Mouse (Mus musculus): ENCODE results near the gene Cdkn2d. TPM values are rescaled to one million over a fixed set of nuclear protein-coding genes. Genes with fewer than 3 reads are reported as not detected.

The Cdkn2d gene
- 94.6 and 96.1 TPM in 2 replicates for polyA plus RNA-seq (2016; fragmentation: Nextera tagmentation; extraction: Ambion mirVana)

GRCm38 (mm10) chr9:21291022-21291787 lies at the start of gene Cdkn2d:
Cdkn2d (minus strand) TSS chr9:21291407.
- H3K4me3 ChIP-seq = peak within 1 kb of the TSS; percentile 63
- peak within 1 kb of the TSS; percentile 73 for H3K9ac ChIP-seq
- H3K4me2 ChIP-seq (replicated peaks) = peak within 1 kb of the TSS; percentile 89
- no peaks in the 10 kb centered on the region for H3K9me3 ChIP-seq
- H3K27ac ChIP-seq = peak within 1 kb of the TSS; percentile 74
- peaks cover 32% of the 10 kb centered on the region for H3K4me1 ChIP-seq
- peak; percentile 96 for ATAC-seq (ENCODE audit: low FRiP score, low read depth)
- no peaks in the 10 kb centered on the region for H3K27me3 ChIP-seq (replicated peaks)
- no peaks in the 10 kb centered on the region; the same call in 1 of the 2 replicates for H3K36me3 ChIP-seq
- WGBS = under 1% methylated on average over 51 of the region's 51 CpGs

GRCm38 (mm10) chr9:21340411-21340810 lies 49.2 kb upstream of the Cdkn2d start:
- Histone ChIP-seq H3K4me1 (peaks cover 8% of the 10 kb centered on the region; the same call in 1 of the 2 replicates), H3K4me3 (no peak overlapping the region), H3K4me2 (replicated peaks) (no peak overlapping the region), H3K27ac (no peak overlapping the region), H3K27me3 (replicated peaks) (no peaks in the 10 kb centered on the region), H3K36me3 (peaks cover 29% of the 10 kb centered on the region), H3K9me3 (no peaks in the 10 kb centered on the region), H3K9ac (no peak overlapping the region)
- ATAC-seq (ENCODE audit: low FRiP score, low read depth) = no peak
- WGBS = 89% methylated on average over 4 of the region's 4 CpGs

DNA sequence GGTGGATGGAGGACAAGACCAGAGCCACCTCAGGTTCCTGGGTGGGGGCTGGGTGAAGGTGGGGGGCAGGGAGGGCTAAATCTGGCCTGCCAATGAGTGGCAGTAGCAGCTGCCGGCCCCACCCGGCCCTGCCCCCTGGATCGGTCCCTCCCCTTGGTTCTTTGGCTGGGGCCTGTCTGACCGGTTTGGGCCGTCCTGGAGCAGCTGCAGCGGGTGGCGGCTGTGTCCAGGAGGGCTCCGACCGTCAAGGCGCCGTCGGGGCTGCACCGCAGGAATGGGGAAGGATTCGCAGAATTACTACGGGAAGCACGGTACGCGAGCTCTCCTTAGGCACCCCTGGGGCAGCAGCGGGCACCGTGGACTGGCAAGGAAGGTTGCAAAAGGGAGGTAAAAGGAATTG lies 46.4 kb upstream of the Cdkn2d start:
- H3K27me3 ChIP-seq (replicated peaks) = no peaks in the 10 kb centered on the region
- H3K4me1 ChIP-seq = peaks cover 10% of the 10 kb centered on the region
- no peak overlapping the region for H3K27ac ChIP-seq
- H3K9ac ChIP-seq = no peak overlapping the region
- H3K36me3 ChIP-seq = peaks cover 18% of the 10 kb centered on the region
- no peak overlapping the region; the same call in 1 of the 2 replicates for H3K4me2 ChIP-seq (replicated peaks)
- 19% methylated on average over 20 of the region's 20 CpGs for WGBS
- H3K9me3 ChIP-seq = no peaks in the 10 kb centered on the region
- no peak overlapping the region for H3K4me3 ChIP-seq
- ATAC-seq (ENCODE audit: low FRiP score, low read depth) = no peak

DNA sequence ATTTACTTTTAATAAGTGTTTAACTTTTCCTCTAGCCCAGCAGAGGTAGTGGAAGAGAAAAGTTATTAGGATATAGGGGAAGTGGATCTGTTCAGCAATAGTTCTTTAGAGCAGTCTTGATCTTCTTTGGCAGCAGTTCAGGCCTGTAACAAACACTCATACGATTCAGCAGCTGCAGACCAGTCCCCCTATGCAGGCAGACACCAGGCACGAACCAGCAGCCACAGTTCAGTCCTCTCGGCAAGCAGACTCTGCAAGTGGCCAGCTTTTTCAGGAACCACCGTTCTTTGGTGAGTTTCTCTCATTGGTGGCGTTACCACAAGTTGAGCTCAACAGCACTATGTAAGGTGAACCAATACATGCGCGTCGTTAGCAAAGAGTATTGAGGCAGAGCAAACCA lies 45.3 kb upstream of the Cdkn2d start:
- H3K4me1 ChIP-seq = peaks cover 17% of the 10 kb centered on the region
- no peaks in the 10 kb centered on the region for H3K27me3 ChIP-seq (replicated peaks)
- peaks cover 8% of the 10 kb centered on the region; the same call in 1 of the 2 replicates for H3K36me3 ChIP-seq
- no peak overlapping the region for H3K27ac ChIP-seq
- no peak overlapping the region for H3K4me3 ChIP-seq
- no peak overlapping the region for H3K9ac ChIP-seq
- no peak overlapping the region for H3K4me2 ChIP-seq (replicated peaks)
- H3K9me3 ChIP-seq = no peaks in the 10 kb centered on the region
- no peak for ATAC-seq (ENCODE audit: low FRiP score, low read depth)
- 86% methylated on average over 8 of the region's 8 CpGs for WGBS

GRCm38 (mm10) chr9:21335391-21335790 lies 44.2 kb upstream of the Cdkn2d start:
- no peaks in the 10 kb centered on the region for H3K27me3 ChIP-seq (replicated peaks)
- WGBS = 81% methylated on average over 4 of the region's 4 CpGs
- H3K9me3 ChIP-seq = no peaks in the 10 kb centered on the region
- H3K27ac ChIP-seq = no peak overlapping the region
- peaks cover 17% of the 10 kb centered on the region for H3K4me1 ChIP-seq
- H3K36me3 ChIP-seq = 0 out of 2 replicates have a peak, but pooled peaks cover 4% of the 10 kb centered on the region
- no peak overlapping the region for H3K4me3 ChIP-seq
- ATAC-seq (ENCODE audit: low FRiP score, low read depth) = no peak
- no peak overlapping the region for H3K4me2 ChIP-seq (replicated peaks)
- H3K9ac ChIP-seq = no peak overlapping the region

DNA sequence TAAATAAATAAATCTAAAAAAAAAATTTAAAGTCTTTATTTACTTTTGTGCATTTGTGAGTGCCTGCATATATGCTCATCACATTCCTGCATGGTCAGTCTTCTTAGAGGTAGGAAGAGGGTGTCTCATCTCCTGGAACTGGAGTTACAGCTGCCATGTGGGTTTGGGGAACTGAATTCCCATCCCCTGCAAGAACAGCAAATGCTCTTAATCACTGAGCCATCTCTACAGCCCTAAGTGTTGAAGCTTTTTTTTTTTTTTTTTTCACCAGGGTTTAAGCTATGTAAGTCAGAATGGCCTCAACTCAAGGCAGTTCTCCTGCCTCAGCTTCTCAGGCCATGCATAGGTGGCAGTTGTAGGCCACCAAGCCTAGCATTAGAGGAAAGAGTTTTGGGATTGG lies 43.5 kb upstream of the Cdkn2d start:
- no peaks in the 10 kb centered on the region for H3K9me3 ChIP-seq
- no peaks in the 10 kb centered on the region for H3K27me3 ChIP-seq (replicated peaks)
- no peak overlapping the region for H3K9ac ChIP-seq
- 0 out of 2 replicates have a peak, but pooled peaks cover 2% of the 10 kb centered on the region for H3K36me3 ChIP-seq
- H3K27ac ChIP-seq = no peak overlapping the region
- no peak overlapping the region for H3K4me2 ChIP-seq (replicated peaks)
- ATAC-seq (ENCODE audit: low FRiP score, low read depth) = no peak
- H3K4me1 ChIP-seq = peaks cover 17% of the 10 kb centered on the region
- H3K4me3 ChIP-seq = no peak overlapping the region

GRCm38 (mm10) chr9:21333523-21333922 lies 42.3 kb upstream of the Cdkn2d start:
- Histone ChIP-seq H3K9ac (no peak overlapping the region), H3K9me3 (no peaks in the 10 kb centered on the region), H3K27ac (no peak overlapping the region), H3K4me1 (peaks cover 17% of the 10 kb centered on the region), H3K36me3 (no peaks in the 10 kb centered on the region), H3K27me3 (replicated peaks) (no peaks in the 10 kb centered on the region), H3K4me2 (replicated peaks) (no peak overlapping the region), H3K4me3 (no peak overlapping the region)
- 91% methylated on average over 1 of the region's 1 CpGs for WGBS
- no peak for ATAC-seq (ENCODE audit: low FRiP score, low read depth)

- H3K4me3 ChIP-seq = no peak overlapping the region
- H3K9me3 ChIP-seq = no peaks in the 10 kb centered on the region
- peaks cover 9% of the 10 kb centered on the region; the same call in 1 of the 2 replicates for H3K4me1 ChIP-seq
- no peak for ATAC-seq (ENCODE audit: low FRiP score, low read depth)
- no peak overlapping the region for H3K4me2 ChIP-seq (replicated peaks)
- no peak overlapping the region for H3K27ac ChIP-seq
- WGBS = 43% methylated on average over 9 of the region's 9 CpGs
- no peak overlapping the region for H3K9ac ChIP-seq
- H3K27me3 ChIP-seq (replicated peaks) = no peaks in the 10 kb centered on the region
- no peaks in the 10 kb centered on the region for H3K36me3 ChIP-seq
Measured at GRCm38 (mm10) chr9:21332161-21333061, 41.2 kb upstream of the Cdkn2d start.

DNA sequence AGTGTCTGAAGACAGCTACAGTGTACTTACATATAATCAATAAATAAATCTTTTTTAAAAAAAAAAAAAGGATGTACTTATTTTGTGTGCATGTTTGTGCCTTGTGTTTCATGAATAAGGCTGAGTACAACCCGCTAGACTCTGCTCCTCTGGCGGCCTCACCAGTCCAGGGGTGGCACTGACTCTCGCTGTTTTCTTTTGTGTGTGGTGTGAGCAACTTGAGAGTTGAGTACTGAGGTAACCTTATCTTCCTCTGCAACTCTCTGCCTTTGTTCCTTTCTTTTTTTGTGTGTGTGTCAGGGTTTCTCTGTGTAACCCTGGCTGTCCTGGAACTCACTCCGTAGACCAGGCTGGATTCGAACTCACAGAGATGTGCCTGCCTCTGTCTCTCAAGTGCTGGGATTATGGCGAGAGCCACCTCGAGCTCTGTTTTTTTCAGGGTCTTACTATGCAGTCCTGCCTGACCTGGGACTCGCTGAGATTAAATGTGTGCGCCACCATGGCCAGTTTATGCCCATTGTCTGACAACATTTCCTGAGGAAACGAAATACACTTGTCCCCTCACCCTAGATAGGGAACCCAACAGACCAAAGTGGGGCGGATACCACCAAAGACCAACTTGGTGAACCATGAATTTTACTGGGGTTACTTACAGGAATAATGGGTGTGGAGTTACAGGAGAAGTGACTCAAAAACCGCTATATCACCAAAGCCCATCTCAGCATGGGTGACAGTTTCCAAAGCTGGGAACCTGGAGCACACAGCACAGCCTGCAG lies 40.3 kb upstream of the Cdkn2d start:
- Histone ChIP-seq H3K4me3 (no peak overlapping the region), H3K36me3 (peaks cover under 1% of the 10 kb centered on the region; the same call in 1 of the 2 replicates), H3K27me3 (replicated peaks) (no peaks in the 10 kb centered on the region), H3K27ac (no peak overlapping the region), H3K9ac (no peak overlapping the region), H3K4me2 (replicated peaks) (no peak overlapping the region), H3K4me1 (peaks cover 9% of the 10 kb centered on the region; the same call in 1 of the 2 replicates), H3K9me3 (no peaks in the 10 kb centered on the region)
- ATAC-seq (ENCODE audit: low FRiP score, low read depth) = no peak
- WGBS = 88% methylated on average over 12 of the region's 12 CpGs

- ATAC-seq (ENCODE audit: low FRiP score, low read depth) = no peak
- Histone ChIP-seq H3K27ac (no peak overlapping the region), H3K9me3 (no peaks in the 10 kb centered on the region), H3K4me2 (replicated peaks) (no peak overlapping the region), H3K9ac (no peak overlapping the region), H3K4me1 (peaks cover 9% of the 10 kb centered on the region; the same call in 1 of the 2 replicates), H3K4me3 (no peak overlapping the region), H3K36me3 (peaks cover 5% of the 10 kb centered on the region; the same call in 1 of the 2 replicates), H3K27me3 (replicated peaks) (no peaks in the 10 kb centered on the region)
- 93% methylated on average over 10 of the region's 10 CpGs for WGBS
Measured at GRCm38 (mm10) chr9:21329699-21330289, 38.6 kb upstream of the Cdkn2d start.

DNA sequence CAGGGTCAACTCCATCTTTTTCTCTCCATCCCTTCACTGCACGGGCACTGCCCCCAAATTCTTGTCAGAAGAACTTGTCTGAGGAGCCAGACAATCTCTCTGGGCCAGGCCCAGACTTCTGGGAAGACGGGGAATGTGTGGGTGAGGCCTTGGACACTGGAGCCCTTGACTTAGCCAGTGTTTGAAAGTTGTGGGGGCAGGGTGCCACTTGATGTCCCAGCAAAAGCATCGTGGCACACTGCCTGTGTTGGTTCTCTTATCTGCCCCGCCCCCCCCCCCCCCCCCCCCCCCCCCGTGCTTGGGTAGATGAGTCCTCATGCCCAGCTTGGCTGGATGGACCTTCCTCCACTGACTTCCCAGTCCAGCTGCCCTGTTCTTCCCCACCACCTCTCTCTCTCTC lies 37.8 kb upstream of the Cdkn2d start:
- Histone ChIP-seq H3K4me3 (no peak overlapping the region), H3K27me3 (replicated peaks) (no peaks in the 10 kb centered on the region), H3K36me3 (peaks cover 5% of the 10 kb centered on the region), H3K9ac (no peak overlapping the region), H3K9me3 (no peaks in the 10 kb centered on the region), H3K4me1 (peaks cover 9% of the 10 kb centered on the region; the same call in 1 of the 2 replicates), H3K27ac (no peak overlapping the region), H3K4me2 (replicated peaks) (no peak overlapping the region)
- WGBS = 83% methylated on average over 3 of the region's 5 CpGs
- ATAC-seq (ENCODE audit: low FRiP score, low read depth) = no peak
